Mouse (Mus musculus): ENCODE results near the gene Arih2. TPM values are rescaled to one million over a fixed set of nuclear protein-coding genes. Genes with fewer than 3 reads are reported as not detected.
A peak's percentile ranks its signal among the peaks of the same experiment; 100 is the strongest.

The Arih2 gene
- polyA plus RNA-seq, 1 experiment: 28.5 TPM

DNA sequence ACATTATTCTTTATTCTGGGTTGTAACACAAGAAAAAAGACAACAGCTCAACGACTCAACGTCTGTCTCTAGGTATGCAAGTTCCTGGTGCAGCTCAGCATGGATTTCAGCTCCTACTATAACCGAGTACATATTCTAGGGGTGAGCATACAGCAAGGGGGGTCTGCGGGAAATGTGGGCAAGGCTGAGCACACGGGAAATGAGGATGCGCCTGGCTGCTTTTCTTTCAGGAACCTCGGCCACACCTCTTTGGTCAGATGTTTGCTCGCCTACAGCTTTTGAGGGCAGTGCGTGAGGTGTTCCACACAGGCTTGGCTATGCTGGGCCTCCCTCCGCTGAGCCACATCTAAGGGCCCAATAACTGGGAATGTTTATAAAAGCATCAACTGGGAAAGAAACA, 76.9 kb downstream of the Arih2 start:
- peaks cover 6% of the 10 kb centered on the region; the same call in 1 of the 2 replicates for H3K4me1 ChIP-seq (ENCODE audit: control insufficient read depth, insufficient read depth, low read length)
- no peak overlapping the region for H3K4me3 ChIP-seq (replicated peaks; ENCODE audit: control insufficient read depth, low read depth, low read length)
- H3K27ac ChIP-seq (ENCODE audit: control insufficient read depth, insufficient read depth, low read depth, low read length, poor library complexity): no peak overlapping the region
- WGBS: 78% methylated on average over 10 of the region's 10 CpGs
- TF ChIP-seq POLR2A (IDR thresholded peaks at IDR 0.05; ENCODE audit: borderline replicate concordance, control insufficient read depth, low read depth, low read length): no peak
- TF ChIP-seq CTCF (IDR thresholded peaks at IDR 0.05; ENCODE audit: control insufficient read depth, insufficient read depth, low read length): no peak

DNA sequence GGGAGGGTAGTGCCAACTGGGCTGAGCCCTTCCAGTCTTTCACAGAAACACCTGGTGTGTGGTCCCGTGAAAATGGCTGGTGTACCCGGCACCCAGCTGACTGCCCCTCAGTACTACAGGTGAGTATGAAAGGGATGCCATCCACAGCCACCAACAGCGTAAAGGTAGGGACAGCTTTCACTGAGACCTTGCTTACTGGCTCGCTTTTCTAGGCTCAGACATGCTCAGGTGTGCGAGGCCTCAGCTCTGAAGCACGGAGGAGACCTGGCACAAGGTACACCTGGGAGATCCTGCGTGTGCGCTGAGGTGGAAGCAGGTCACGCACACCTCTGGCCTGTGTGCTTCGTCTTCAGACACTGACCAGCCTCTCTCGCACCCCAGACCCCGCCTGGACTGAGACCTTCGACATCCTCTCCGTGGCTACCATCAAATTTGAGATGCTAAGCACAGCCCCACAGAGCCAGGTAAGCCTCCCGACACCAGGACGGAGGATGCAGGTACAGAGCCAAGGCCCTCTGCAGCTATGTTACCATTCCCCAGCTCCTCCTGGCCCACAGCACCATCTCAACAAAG, 77.7 kb downstream of the Arih2 start:
- no peak overlapping the region for H3K27ac ChIP-seq (ENCODE audit: control insufficient read depth, insufficient read depth, low read depth, low read length, poor library complexity)
- no peak overlapping the region for H3K4me3 ChIP-seq (replicated peaks; ENCODE audit: control insufficient read depth, low read depth, low read length)
- TF ChIP-seq POLR2A (IDR thresholded peaks at IDR 0.05; ENCODE audit: borderline replicate concordance, control insufficient read depth, low read depth, low read length) (no peak), CTCF (IDR thresholded peaks at IDR 0.05; ENCODE audit: control insufficient read depth, insufficient read depth, low read length) (no peak)
- H3K4me1 ChIP-seq (ENCODE audit: control insufficient read depth, insufficient read depth, low read length): peaks cover 6% of the 10 kb centered on the region; the same call in 1 of the 2 replicates
- 91% methylated on average over 16 of the region's 16 CpGs for WGBS

DNA sequence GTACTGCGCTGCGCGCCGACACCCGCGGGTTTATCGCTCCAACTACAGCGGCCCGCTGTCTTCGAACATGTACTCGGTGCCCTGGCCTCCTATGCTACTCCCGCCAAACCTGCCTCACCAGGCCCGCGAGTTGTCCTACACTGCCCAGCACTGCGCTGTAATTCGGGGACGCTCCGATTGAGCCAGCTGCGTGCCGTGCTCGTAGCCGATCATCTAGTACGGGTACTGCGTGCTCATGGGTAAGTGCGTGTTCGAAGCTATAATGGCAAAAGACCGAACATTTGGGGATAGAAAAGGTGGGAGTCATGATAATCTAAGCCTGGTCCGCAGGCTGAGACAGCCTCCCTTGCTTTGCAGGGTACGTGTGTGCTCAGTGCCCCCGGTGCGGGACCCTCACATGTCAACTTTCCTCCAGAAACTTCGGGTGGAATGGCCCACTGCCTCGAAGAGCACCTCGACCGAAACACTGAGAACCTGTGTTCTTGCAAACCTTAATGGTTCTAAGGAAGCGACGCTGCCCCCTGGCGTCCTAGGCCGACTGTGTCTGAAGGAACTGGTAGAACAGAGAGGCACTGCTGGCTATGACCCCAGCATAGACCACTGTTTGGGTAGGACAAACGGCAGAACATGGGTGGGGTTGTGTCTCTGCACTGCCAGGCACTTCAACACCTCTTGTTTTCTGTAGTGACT, 78.8 kb downstream of the Arih2 start:
- Histone ChIP-seq H3K4me3 (replicated peaks; ENCODE audit: control insufficient read depth, low read depth, low read length) (peak overlapping the region; percentile 86), H3K4me1 (ENCODE audit: control insufficient read depth, insufficient read depth, low read length) (peaks cover 10% of the 10 kb centered on the region; the same call in 1 of the 2 replicates), H3K27ac (ENCODE audit: control insufficient read depth, insufficient read depth, low read depth, low read length, poor library complexity) (peak overlapping the region; percentile 65)
- TF ChIP-seq POLR2A (IDR thresholded peaks at IDR 0.05; ENCODE audit: borderline replicate concordance, control insufficient read depth, low read depth, low read length) (no peak), CTCF (IDR thresholded peaks at IDR 0.05; ENCODE audit: control insufficient read depth, insufficient read depth, low read length) (peak; percentile 87)
- WGBS: under 1% methylated on average over 40 of the region's 40 CpGs

DNA sequence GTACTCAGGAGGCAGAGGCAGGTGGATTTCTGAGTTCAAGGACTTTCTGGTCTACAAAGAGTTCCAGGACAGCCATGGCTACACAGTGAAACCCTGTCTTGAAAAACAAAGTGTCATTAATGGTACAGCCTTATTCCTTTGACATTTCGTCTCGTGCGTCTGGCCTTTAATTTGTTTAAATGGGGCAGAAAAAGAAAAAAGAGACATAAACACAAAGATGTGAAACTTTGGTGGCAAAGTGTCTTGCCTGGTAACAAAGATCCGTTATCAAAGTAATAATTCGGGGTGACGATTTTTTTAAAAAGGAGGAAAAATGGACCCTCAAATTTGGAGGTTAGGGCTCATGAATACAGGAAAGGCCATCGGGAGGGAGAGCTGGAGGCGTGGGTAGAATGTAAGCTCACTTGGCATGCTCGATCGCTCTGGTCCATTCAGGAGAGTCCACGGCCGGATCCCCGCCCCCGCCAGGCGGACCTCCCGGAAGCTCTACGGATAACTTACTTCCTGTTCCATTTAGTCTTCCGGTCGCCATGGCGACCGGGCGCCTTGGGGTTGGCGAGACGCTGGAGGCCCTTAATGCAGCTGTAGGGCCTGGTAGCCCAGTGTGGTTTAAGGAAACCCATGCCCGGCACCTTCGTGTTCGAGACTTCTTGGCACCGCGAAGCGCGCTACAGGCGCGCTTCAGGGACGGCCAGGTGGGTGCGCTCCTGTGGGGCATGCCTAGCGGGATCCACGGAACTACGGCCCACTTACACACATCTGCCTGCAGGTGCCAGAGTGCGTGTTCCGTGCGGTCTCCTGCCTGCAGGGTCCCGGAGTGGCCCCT, 79.6 kb downstream of the Arih2 start, which contains the start of gene Dalrd3:
Dalrd3 (plus strand) TSS at position 506 of the 826 bp plus-strand sequence.
- Histone ChIP-seq H3K27ac (ENCODE audit: control insufficient read depth, insufficient read depth, low read depth, low read length, poor library complexity) (peak within 1 kb of the TSS; percentile 65), H3K4me1 (ENCODE audit: control insufficient read depth, insufficient read depth, low read length) (peaks cover 10% of the 10 kb centered on the region; the same call in 1 of the 2 replicates)
- peak; percentile 51; the same call in 1 of the 2 replicates for TF ChIP-seq POLR2A (IDR thresholded peaks at IDR 0.05; ENCODE audit: borderline replicate concordance, control insufficient read depth, low read depth, low read length)
- no peak for TF ChIP-seq CTCF (IDR thresholded peaks at IDR 0.05; ENCODE audit: control insufficient read depth, insufficient read depth, low read length)

DNA sequence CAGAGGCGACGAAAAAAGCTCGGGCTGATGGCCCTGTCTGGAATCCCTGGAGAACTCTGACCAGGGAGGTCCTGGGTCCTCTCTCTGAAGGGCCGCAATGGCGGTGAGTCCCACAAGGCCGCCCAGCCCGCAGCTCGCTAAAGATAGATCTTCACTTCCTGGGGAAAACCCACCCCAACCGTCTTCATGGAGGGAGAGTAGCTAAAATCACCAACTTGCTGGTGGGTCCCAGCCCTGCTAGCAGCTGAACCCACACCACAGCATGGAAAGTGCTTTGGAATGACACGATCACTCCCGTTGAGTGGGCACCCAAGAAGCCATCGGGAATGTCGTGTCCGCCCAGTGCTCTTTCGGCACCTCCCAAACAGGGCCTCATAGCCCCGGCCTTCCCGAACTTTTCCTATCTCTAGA, 80.7 kb downstream of the Arih2 start:
- WGBS: 39% methylated on average over 17 of the region's 17 CpGs
- Histone ChIP-seq H3K27ac (ENCODE audit: control insufficient read depth, insufficient read depth, low read depth, low read length, poor library complexity) (peak overlapping the region; percentile 94), H3K4me1 (ENCODE audit: control insufficient read depth, insufficient read depth, low read length) (peaks cover 10% of the 10 kb centered on the region; the same call in 1 of the 2 replicates), H3K4me3 (replicated peaks; ENCODE audit: control insufficient read depth, low read depth, low read length) (peak overlapping the region; percentile 98)
- TF ChIP-seq CTCF (IDR thresholded peaks at IDR 0.05; ENCODE audit: control insufficient read depth, insufficient read depth, low read length): no peak
- TF ChIP-seq POLR2A (IDR thresholded peaks at IDR 0.05; ENCODE audit: borderline replicate concordance, control insufficient read depth, low read depth, low read length): no peak

More for the DNA sequence above, 79.6 kb downstream of the Arih2 start, which contains the start of gene Dalrd3:
- peak within 1 kb of the TSS; percentile 86 for H3K4me3 ChIP-seq (replicated peaks; ENCODE audit: control insufficient read depth, low read depth, low read length)
- 3% methylated on average over 42 of the region's 42 CpGs for whole genome bisulfite sequencing

DNA sequence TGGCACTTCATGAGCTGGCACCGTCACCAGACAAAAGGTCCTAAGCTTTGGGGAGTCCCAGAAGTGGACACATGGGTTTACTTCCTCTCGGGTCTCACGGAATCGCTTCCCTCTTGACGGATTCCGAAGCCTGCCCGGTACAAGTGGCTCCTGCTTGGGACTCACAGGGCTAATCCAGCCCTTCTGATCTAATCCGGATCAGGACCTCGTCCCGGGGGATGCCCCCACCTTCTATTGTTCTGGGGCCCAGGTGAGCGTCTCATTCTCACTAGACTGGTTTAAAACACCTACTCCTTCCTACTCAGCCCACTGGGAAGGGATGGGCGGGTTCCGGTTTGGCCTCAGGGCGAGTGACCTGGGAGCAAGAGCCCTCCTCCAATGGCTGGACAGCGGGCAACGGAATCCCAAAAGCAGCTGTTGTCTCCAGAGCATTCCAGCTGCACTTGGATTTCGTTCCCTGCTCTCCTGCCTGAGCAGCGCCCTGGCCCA, 81.2 kb downstream of the Arih2 start:
- 4% methylated on average over 18 of the region's 18 CpGs for WGBS
- TF ChIP-seq POLR2A (IDR thresholded peaks at IDR 0.05; ENCODE audit: borderline replicate concordance, control insufficient read depth, low read depth, low read length) (no peak), CTCF (IDR thresholded peaks at IDR 0.05; ENCODE audit: control insufficient read depth, insufficient read depth, low read length) (no peak)

DNA sequence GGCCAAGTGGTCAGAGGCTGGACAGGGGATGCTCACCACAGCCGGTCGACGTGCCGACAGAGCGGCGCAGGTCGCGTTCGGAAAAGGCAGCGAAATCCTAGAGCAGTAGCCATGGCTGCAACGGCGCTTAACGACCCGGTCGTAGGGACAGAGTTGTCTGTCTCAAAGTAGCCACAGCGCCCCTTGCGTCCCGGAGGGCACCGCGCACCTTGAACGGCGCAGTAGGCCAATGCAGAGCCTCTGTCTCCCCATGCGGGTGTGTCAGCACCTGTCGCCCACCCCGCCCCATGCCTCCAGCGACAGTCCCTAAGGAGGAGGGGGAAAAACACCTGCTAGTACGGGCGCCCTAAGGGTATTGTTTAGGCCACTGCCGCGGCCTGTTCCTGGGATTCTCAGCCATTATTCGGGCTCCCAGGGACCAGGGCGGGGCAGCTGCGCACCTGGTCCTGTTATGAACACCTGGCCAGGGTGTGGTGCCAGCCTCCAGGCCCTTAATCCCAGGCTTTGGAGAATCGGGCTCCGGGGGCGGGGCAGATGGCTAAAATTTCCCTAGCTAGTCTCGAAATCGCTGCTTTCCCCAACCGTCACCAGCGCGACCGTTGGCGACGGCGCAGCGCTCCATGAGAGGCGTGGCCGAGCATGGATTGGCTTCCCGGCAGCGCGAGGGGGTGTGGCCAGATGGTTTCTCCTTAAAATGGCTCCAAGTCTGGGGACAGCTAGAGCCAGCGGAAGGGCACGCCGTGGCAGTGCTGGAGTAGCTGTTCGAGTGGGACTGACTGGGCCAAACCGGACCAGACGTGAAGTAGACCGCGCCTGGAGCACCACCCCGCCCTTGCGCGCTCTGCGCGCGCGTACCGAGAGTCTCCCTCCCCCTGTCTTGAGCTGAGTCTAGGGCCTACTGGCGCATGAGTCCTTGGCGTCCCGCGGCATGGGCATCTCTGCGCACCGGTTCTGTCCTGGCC, 82.1 kb downstream of the Arih2 start, which contains the start of gene Ndufaf3:
Ndufaf3 (minus strand) TSS at position 620 of the 962 bp plus-strand sequence.
- under 1% methylated on average over 73 of the region's 73 CpGs for WGBS
- TF ChIP-seq POLR2A (IDR thresholded peaks at IDR 0.05; ENCODE audit: borderline replicate concordance, control insufficient read depth, low read depth, low read length) (peak; percentile 99), CTCF (IDR thresholded peaks at IDR 0.05; ENCODE audit: control insufficient read depth, insufficient read depth, low read length) (peak; percentile 95)
- H3K4me3 ChIP-seq (replicated peaks; ENCODE audit: control insufficient read depth, low read depth, low read length): peak within 1 kb of the TSS; percentile 98
- peak within 1 kb of the TSS; percentile 94 for H3K27ac ChIP-seq (ENCODE audit: control insufficient read depth, insufficient read depth, low read depth, low read length, poor library complexity)
- peaks cover 10% of the 10 kb centered on the region; the same call in 1 of the 2 replicates for H3K4me1 ChIP-seq (ENCODE audit: control insufficient read depth, insufficient read depth, low read length)

More for the DNA sequence above, 81.2 kb downstream of the Arih2 start:
- H3K4me3 ChIP-seq (replicated peaks; ENCODE audit: control insufficient read depth, low read depth, low read length): peak overlapping the region; percentile 98
- H3K27ac ChIP-seq (ENCODE audit: control insufficient read depth, insufficient read depth, low read depth, low read length, poor library complexity): peak overlapping the region; percentile 94
- H3K4me1 ChIP-seq (ENCODE audit: control insufficient read depth, insufficient read depth, low read length): peaks cover 10% of the 10 kb centered on the region; the same call in 1 of the 2 replicates

Measured in bone marrow, adult 2 months (tissue).